ENCODE assay signal across 24 mouse cellular contexts in genomic region chr13:81402826-81403225, GRCm38 (mm10).
DNase-seq lines count a peak whose midpoint lies in the region; ATAC-seq and TF ChIP-seq lines count a peak whose summit lies in the region.
"Had no signal": no experiment of that assay in that cellular context is flagged by ENCODE, and none has a peak within 500 bp of the region (broad histone marks: within the 10 kb centered on the region; RNA-seq: fewer than 3 reads in every experiment).

No protein-coding gene starts in this region.

- H3K36me3 ChIP-seq in kidney, embryonic 16.5 days (ENCODE audit: insufficient read depth, low read length): no peaks in the 10 kb centered on the region
- H3K36me3 ChIP-seq in testis, adult 2 months (ENCODE audit: control insufficient read depth, insufficient read depth, low read length): no peaks in the 10 kb centered on the region
- no peaks in the 10 kb centered on the region for H3K36me3 ChIP-seq in macrophage (ENCODE audit: inconsistent target)
- H3K36me3 ChIP-seq: embryonic facial prominence, embryonic 15.5 days; G1E; heart, embryonic 12.5 days; hindbrain, embryonic 12.5 days; limb, embryonic 15.5 days; neural tube, embryonic 15.5 days had no signal

- no peak overlapping the region for H3K4me3 ChIP-seq in kidney, embryonic 16.5 days (ENCODE audit: low read length)
- no peak overlapping the region for H3K4me3 ChIP-seq in testis, adult 2 months (ENCODE audit: control insufficient read depth, low read depth, low read length)
- no peak overlapping the region for H3K4me3 ChIP-seq in macrophage (ENCODE audit: inconsistent target)
- H3K4me3 ChIP-seq: embryonic facial prominence, embryonic 15.5 days; heart, embryonic 12.5 days; hindbrain, embryonic 12.5 days; limb, embryonic 15.5 days; midbrain, embryonic 10.5 days; neural tube, embryonic 15.5 days had no signal

- no peaks in the 10 kb centered on the region for H3K4me1 ChIP-seq in kidney, embryonic 16.5 days (ENCODE audit: insufficient read depth, low read length)
- no peaks in the 10 kb centered on the region for H3K4me1 ChIP-seq in testis, adult 2 months (ENCODE audit: control insufficient read depth, insufficient read depth, low read length)
- H3K4me1 ChIP-seq: embryonic facial prominence, embryonic 15.5 days; heart, embryonic 12.5 days; hindbrain, embryonic 12.5 days; limb, embryonic 15.5 days; midbrain, embryonic 10.5 days; neural tube, embryonic 15.5 days had no signal

- H3K9ac ChIP-seq in kidney, embryonic 16.5 days (replicated peaks; ENCODE audit: low read length): no peak overlapping the region
- H3K9ac ChIP-seq: embryonic facial prominence, embryonic 15.5 days; heart, embryonic 12.5 days; hindbrain, embryonic 12.5 days; limb, embryonic 15.5 days; neural tube, embryonic 15.5 days had no signal

- TF ChIP-seq POLR2A in testis, adult 2 months (IDR thresholded peaks at IDR 0.05; ENCODE audit: control insufficient read depth, low read depth, low read length): no peak

- peak; percentile 70 to 75 for DNase-seq in cerebellum, postnatal 14 days
- peak; percentile 57 for DNase-seq in kidney, adult 18-20 months
- no peak for DNase-seq in testis, postnatal 10 days (ENCODE audit: low spot score)
- no peak for DNase-seq in right cerebral cortex, postnatal 14 days
- DNase-seq: adrenal gland, postnatal 36 days; gastrocnemius, postnatal 10 days; layer of hippocampus, postnatal 36 days had no signal

- H3K27me3 ChIP-seq in kidney, embryonic 16.5 days (ENCODE audit: insufficient read depth, low read length): no peaks in the 10 kb centered on the region
- no peaks in the 10 kb centered on the region for H3K27me3 ChIP-seq in testis, adult 2 months (ENCODE audit: control insufficient read depth, insufficient read depth, low read length)
- H3K27me3 ChIP-seq: CH12.LX; embryonic facial prominence, embryonic 15.5 days; heart, embryonic 12.5 days; hindbrain, embryonic 12.5 days; limb, embryonic 15.5 days; neural tube, embryonic 15.5 days had no signal

- TF ChIP-seq CTCF in testis, adult 2 months (IDR thresholded peaks at IDR 0.05; ENCODE audit: control insufficient read depth, insufficient read depth, insufficient replicate concordance, low read depth, low read length): no peak

- WGBS in kidney, embryonic 16.5 days: 91% methylated on average over 3 of the region's 3 CpGs
- 92% methylated on average over 3 of the region's 3 CpGs for WGBS in macrophage (ENCODE audit: missing documents)

- H3K4me2 ChIP-seq in kidney, embryonic 16.5 days (replicated peaks; ENCODE audit: low read depth, low read length): no peak overlapping the region
- H3K4me2 ChIP-seq: embryonic facial prominence, embryonic 15.5 days; heart, embryonic 12.5 days; hindbrain, embryonic 12.5 days; limb, embryonic 15.5 days; neural tube, embryonic 15.5 days had no signal

- H3K9me3 ChIP-seq in kidney, embryonic 16.5 days (ENCODE audit: low read length): no peaks in the 10 kb centered on the region
- H3K9me3 ChIP-seq: embryonic facial prominence, embryonic 15.5 days; G1E; heart, embryonic 12.5 days; hindbrain, embryonic 12.5 days; limb, embryonic 15.5 days; midbrain, embryonic 10.5 days; neural tube, embryonic 15.5 days had no signal

- no peak for ATAC-seq in cerebellum, adult (ENCODE audit: insufficient number of reproducible peaks, low FRiP score, low TSS enrichment)
- ATAC-seq in kidney, embryonic 16.5 days (ENCODE audit: low FRiP score, low TSS enrichment): no peak
- ATAC-seq: forebrain, embryonic 14.5 days; lung, postnatal 0 days; Patski had no signal

- no peaks in the 10 kb centered on the region for H3K79me2 ChIP-seq in macrophage (ENCODE audit: inconsistent target)

- no peak overlapping the region for H3K27ac ChIP-seq in kidney, embryonic 16.5 days (ENCODE audit: low read length)
- peak overlapping the region; percentile 75 for H3K27ac ChIP-seq in testis, adult 2 months (ENCODE audit: control insufficient read depth, insufficient read depth, low read depth, low read length)
- peak overlapping the region; percentile 48 for H3K27ac ChIP-seq in macrophage
- H3K27ac ChIP-seq: embryonic facial prominence, embryonic 15.5 days; hindbrain, embryonic 12.5 days; kidney, postnatal 0 days; limb, embryonic 15.5 days; midbrain, embryonic 10.5 days; neural tube, embryonic 15.5 days; stomach, postnatal 0 days had no signal

Comparison
In these comparisons a context has a peak if more than half of its experiments do, and no peak if none do; other contexts are left out.
1. DNase-seq: peak in cerebellum, postnatal 14 days (2 of 2) and kidney, adult 18-20 months (single experiment); none in testis, postnatal 10 days (single experiment) and right cerebral cortex, postnatal 14 days (single experiment).